Mouse (Mus musculus): ENCODE results near the gene Ms4a4b. TPM values are rescaled to one million over a fixed set of nuclear protein-coding genes. Genes with fewer than 3 reads are reported as not detected.
"Not testable (repeated sequence)": the region's sequence is repeated elsewhere in the genome, so short reads cannot be mapped to it uniquely, and the experiment has no call there.

Gene Ms4a4b
- polyA plus RNA-seq (2016; fragmentation: Nextera tagmentation; extraction: Ambion mirVana) = not detected in 2 replicates

DNA sequence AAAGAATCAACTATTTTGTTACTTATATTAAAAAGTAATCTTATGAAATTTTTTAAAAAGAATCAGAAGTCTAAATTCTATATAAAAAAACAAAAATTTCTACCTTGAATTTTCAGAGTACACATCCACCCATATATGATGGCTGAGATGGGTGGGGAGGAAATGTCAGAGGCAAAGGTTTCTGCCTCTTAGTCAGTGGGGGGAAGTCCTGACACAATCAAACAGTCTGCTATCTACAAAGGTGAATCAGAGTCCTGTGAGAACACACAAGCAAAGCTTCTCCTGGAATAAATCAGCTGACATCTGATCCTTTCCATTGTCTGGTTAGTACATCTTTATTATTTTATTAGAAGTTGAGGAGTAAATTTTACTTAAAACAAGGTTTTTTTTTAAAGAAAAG, at the start of gene Ms4a4b:
Gene Ms4a4b (plus strand): TSS at position 216 of the 400 bp plus-strand sequence.
- no peaks in the 10 kb centered on the region for H3K9me3 ChIP-seq (replicated peaks)
- no peak within 1 kb of the TSS for H3K4me3 ChIP-seq
- H3K4me1 ChIP-seq = no peaks in the 10 kb centered on the region
- no peaks in the 10 kb centered on the region for H3K36me3 ChIP-seq
- no peak within 1 kb of the TSS for H3K9ac ChIP-seq
- H3K4me2 ChIP-seq (replicated peaks) = no peak within 1 kb of the TSS
- no peak for ATAC-seq (ENCODE audit: low FRiP score)
- no peaks in the 10 kb centered on the region for H3K27me3 ChIP-seq
- H3K27ac ChIP-seq = no peak within 1 kb of the TSS

DNA sequence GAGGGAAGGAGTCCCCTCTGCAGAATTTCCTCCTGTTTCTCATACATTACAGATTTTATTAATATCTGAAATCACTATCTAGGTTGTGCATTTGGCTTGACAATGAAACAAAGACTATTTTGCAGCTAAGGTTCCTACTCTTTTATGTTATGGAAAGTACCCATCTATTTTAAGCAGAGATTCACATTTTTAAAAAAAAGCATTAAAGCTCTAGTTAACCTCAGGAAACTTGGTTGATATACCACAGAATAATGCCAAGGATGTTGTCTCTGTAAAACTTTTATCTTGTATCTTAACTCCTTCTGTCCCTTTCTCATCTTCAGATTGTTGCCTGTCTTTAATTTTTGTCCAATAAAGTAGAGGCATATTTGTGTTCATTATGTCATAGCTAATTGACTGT, 47.6 kb upstream of the Ms4a4b start:
- no peak for ATAC-seq (ENCODE audit: low FRiP score)
- no peaks in the 10 kb centered on the region for H3K9me3 ChIP-seq (replicated peaks)
- no peak overlapping the region for H3K9ac ChIP-seq

DNA sequence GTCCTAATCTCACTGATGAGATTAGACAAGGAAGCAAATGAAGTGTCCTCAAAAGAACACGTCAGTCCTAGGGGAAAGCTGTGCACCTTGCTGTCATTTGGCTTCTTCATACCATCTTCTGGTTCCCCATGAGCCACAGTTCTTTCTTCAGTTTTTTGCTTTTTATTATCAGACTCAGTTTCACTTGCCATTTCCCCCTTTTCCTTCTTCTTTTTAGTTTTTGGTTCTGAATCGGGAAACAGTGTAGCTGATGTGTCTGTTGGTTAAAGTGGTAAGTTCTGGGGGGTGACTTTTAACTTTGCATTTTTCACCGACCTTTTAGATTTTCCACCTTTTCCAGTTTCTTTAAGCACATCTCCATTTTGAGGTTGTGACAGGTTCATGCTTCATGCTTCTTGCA, 38.8 kb upstream of the Ms4a4b start, which contains the start of gene Ms4a4c:
Gene Ms4a4c (plus strand): TSS at position 244 of the 400 bp plus-strand sequence.
- 85% methylated on average over 3 of the region's 3 CpGs for WGBS
- no peak within 1 kb of the TSS for H3K4me3 ChIP-seq
- no peaks in the 10 kb centered on the region for H3K36me3 ChIP-seq

More for the DNA sequence above, 47.6 kb upstream of the Ms4a4b start:
- Histone ChIP-seq H3K4me2 (replicated peaks) (no peak overlapping the region), H3K4me1 (no peaks in the 10 kb centered on the region), H3K27ac (no peak overlapping the region), H3K4me3 (no peak overlapping the region), H3K36me3 (no peaks in the 10 kb centered on the region), H3K27me3 (no peaks in the 10 kb centered on the region)

DNA sequence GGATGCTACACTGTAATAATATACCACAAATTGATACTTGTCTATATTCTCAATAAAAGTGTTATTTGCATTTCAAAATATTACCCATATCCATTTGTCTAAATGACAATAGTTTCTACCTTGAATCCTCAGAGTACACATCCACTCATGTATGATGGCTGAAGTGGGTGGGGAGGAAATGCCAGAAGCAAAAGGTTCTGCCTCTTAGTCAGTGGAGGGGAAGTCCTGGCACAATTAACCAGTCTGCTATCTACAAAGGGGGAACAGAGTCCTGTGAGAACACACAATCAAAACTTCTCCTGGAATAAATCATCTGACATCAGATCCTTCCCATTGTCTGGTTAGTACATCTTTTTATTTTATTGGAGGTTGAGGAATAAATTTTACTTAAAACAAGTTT, 35.9 kb upstream of the Ms4a4b start:
- Histone ChIP-seq H3K27me3 (no peaks in the 10 kb centered on the region), H3K9ac (no peak overlapping the region), H3K4me2 (replicated peaks) (no peak overlapping the region), H3K36me3 (no peaks in the 10 kb centered on the region), H3K4me3 (no peak overlapping the region), H3K27ac (no peak overlapping the region), H3K4me1 (no peaks in the 10 kb centered on the region), H3K9me3 (replicated peaks) (no peaks in the 10 kb centered on the region)
- ATAC-seq (ENCODE audit: low FRiP score) = no peak

More for the DNA sequence above, 38.8 kb upstream of the Ms4a4b start, which contains the start of gene Ms4a4c:
- Histone ChIP-seq H3K9ac (no peak within 1 kb of the TSS), H3K4me2 (replicated peaks) (no peak within 1 kb of the TSS), H3K9me3 (replicated peaks) (no peaks in the 10 kb centered on the region), H3K27ac (no peak within 1 kb of the TSS), H3K4me1 (no peaks in the 10 kb centered on the region), H3K27me3 (no peaks in the 10 kb centered on the region)
- no peak for ATAC-seq (ENCODE audit: low FRiP score)

DNA sequence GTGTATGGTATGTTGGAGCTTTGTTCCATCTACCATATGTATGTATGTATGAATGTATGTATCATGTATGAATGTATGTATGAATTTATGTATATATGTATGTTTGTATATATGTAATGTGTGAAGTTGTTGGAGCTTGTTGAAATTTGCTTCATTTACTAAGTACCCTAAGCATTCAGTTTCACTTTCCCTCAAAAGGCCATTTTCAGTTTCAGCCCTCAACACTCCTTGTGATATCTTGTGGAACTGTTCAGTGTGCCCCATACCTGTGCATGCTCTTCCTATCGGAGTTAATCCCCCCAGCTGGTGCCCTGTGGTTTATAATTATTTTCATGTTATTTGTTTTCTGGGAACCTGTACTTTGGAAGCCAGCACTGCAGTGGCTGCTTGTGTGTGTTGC, 34.8 kb upstream of the Ms4a4b start:
- Histone ChIP-seq H3K4me2 (replicated peaks) (no peak overlapping the region), H3K4me3 (no peak overlapping the region), H3K9me3 (replicated peaks) (no peaks in the 10 kb centered on the region), H3K27ac (no peak overlapping the region), H3K9ac (no peak overlapping the region), H3K36me3 (no peaks in the 10 kb centered on the region), H3K27me3 (no peaks in the 10 kb centered on the region), H3K4me1 (no peaks in the 10 kb centered on the region)
- ATAC-seq (ENCODE audit: low FRiP score) = no peak
- 86% methylated on average over 1 of the region's 1 CpGs for WGBS

DNA sequence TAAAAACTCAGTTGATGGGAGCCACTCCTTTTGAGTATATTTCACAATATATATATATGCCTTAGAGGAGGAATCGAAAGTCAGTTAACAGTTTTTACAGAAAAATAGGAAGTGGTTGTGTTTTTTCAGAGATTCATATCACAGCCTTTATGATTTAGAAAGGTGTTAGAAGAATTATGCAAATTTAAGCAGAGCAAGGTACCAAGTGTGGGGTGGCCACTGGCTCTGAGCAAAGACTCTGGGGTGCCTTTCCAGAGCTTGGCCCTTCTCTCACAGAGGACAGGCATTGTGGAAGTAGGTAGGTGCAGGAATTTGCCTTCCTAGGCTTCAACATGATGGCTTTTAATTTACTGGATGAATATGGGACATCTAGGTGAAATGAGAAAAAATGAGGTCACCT, 31.7 kb upstream of the Ms4a4b start:
- H3K9me3 ChIP-seq (replicated peaks) = no peaks in the 10 kb centered on the region
- WGBS = 83% methylated on average over 1 of the region's 1 CpGs

DNA sequence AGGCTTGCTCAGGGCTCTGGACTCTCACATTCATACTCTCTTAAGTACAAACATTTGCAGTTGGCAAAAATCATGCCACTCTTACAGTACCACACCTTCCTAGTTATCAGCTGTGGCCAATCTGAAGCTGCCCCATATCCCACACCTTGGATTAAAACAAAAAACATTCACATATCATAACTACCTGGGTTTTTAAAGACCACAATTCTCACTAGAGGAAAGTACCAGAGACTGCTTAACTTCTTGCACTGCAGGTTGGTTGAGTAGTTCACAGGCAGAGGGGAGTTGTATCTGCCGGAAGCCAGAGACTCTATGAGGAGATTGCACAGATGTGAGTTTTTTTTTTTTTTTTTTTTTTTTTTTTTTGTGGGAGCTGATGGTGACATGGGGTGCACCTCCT, 29.3 kb upstream of the Ms4a4b start:
- ATAC-seq (ENCODE audit: low FRiP score) = no peak

More for the DNA sequence above, 31.7 kb upstream of the Ms4a4b start:
- Histone ChIP-seq H3K4me1 (no peaks in the 10 kb centered on the region), H3K36me3 (no peaks in the 10 kb centered on the region), H3K27ac (no peak overlapping the region), H3K4me2 (replicated peaks) (no peak overlapping the region), H3K9ac (no peak overlapping the region), H3K4me3 (no peak overlapping the region), H3K27me3 (no peaks in the 10 kb centered on the region)
- no peak for ATAC-seq (ENCODE audit: low FRiP score)

DNA sequence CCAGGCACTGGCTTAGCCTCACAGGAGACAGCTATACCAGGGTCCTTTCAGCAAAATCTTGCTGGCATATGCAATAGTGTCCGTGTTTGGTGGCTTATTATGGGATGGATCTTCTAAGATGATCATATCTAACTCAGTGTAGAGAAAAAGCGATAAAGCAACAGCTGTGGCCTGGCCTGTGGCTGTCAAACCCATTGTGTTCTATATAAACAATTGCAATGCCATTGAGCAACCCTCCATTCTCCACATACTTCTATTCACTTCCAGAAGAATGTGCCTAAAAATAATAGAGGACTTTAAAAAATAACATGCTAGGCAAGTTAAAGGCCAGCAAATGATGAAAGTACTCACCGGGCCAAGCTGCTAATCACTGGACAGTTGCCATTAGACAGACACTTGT, 27.8 kb upstream of the Ms4a4b start:
- Histone ChIP-seq H3K36me3 (no peaks in the 10 kb centered on the region), H3K4me2 (replicated peaks) (no peak overlapping the region), H3K4me1 (no peaks in the 10 kb centered on the region), H3K4me3 (no peak overlapping the region), H3K9me3 (replicated peaks) (no peaks in the 10 kb centered on the region), H3K9ac (no peak overlapping the region), H3K27me3 (no peaks in the 10 kb centered on the region), H3K27ac (no peak overlapping the region)
- WGBS = 81% methylated on average over 3 of the region's 3 CpGs
- no peak for ATAC-seq (ENCODE audit: low FRiP score)

More for the DNA sequence above, 29.3 kb upstream of the Ms4a4b start:
- Histone ChIP-seq H3K9me3 (replicated peaks) (no peaks in the 10 kb centered on the region), H3K27ac (no peak overlapping the region), H3K9ac (no peak overlapping the region), H3K4me1 (no peaks in the 10 kb centered on the region), H3K4me3 (no peak overlapping the region), H3K4me2 (replicated peaks) (no peak overlapping the region), H3K27me3 (no peaks in the 10 kb centered on the region), H3K36me3 (no peaks in the 10 kb centered on the region)
- 91% methylated on average over 1 of the region's 1 CpGs for WGBS

DNA sequence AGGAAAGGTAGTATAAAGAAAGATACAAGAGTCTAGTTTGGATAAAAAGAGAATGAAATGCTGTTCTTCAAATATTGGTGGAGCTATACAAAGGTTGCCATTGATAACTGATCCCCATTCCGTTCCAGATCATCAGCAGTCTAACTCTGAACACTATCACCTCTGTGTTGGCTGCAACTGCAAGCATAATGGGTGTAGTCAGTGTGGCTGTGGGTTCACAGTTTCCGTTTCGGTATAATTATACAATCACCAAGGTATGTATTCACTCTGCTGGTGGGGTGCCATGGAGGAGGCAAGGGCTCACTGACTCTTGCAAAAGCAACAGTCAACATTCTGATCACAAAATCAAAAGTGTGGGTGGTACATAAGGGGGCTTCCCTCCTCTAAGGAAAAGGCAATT, 24.5 kb upstream of the Ms4a4b start:
- not testable (repeated sequence) for H3K4me2 ChIP-seq (replicated peaks); H3K9me3 ChIP-seq (replicated peaks); H3K4me1 ChIP-seq; ATAC-seq (ENCODE audit: low FRiP score); H3K9ac ChIP-seq; H3K27ac ChIP-seq; H3K27me3 ChIP-seq; H3K4me3 ChIP-seq; H3K36me3 ChIP-seq
- 71% methylated on average over 3 of the region's 3 CpGs for WGBS

DNA sequence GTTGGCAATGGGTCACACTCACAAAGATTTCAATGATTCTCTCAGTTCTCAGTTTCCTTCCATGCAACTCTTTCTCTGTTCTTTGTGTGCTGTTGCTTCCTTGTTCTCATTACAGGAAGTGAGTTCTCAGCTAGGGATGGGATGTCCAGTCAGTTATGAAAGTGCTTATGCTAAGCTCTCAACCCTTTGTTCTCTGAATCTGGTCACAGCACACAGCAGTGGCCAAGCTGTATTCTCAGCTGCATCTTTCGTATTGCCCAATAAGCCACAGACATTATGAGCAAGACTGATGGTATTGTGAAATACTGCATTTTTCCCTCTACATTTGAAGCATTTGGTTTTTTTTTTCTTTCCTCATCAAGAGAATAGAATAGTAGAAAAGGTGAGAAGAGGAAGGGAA, 12.1 kb upstream of the Ms4a4b start:
- 88% methylated on average over 1 of the region's 1 CpGs for WGBS
- H3K4me1 ChIP-seq; H3K9ac ChIP-seq; H3K4me2 ChIP-seq (replicated peaks); H3K27ac ChIP-seq; H3K4me3 ChIP-seq; H3K27me3 ChIP-seq; H3K36me3 ChIP-seq; ATAC-seq (ENCODE audit: low FRiP score); H3K9me3 ChIP-seq (replicated peaks): not testable (repeated sequence)

DNA sequence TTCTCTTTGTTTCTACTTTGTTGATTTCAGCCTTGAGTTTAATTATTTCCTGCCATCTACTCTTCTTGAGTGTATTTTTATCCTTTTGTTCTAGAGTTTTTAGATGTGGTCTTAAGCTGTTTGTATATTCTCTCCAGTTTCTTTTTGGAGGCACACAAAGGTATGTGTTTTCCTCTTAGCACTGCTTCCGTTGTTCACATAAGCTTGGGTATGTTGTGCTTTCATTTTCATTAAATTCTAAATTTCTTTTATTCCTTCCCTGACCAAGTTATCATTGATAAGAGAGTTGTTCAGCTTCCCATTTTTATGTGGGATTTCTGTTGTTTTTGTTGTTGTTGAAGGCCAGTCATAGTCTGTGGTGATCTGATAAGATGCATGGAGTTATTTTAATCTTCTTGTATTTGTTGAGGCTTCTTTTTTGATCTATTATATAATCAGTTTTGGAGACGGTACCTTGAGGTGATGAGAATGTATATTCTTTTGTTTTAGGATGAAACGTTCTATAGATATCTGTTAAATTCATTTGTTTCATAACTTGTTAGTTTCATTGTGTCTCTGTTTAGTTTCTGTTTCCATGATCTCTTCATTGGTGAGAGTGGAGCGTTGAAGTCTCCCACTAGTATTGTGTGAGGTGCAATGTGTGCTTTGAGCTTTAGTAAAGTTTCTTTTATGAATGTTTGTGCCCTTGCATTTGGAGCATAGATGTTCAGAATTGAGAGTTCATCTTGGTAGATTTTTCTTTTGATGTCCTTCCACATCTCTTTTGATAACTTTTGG, 8.1 kb upstream of the Ms4a4b start:
- no peaks in the 10 kb centered on the region for H3K9me3 ChIP-seq (replicated peaks)
- H3K4me1 ChIP-seq = no peaks in the 10 kb centered on the region
- H3K27ac ChIP-seq = no peak overlapping the region
- H3K9ac ChIP-seq = no peak overlapping the region
- no peak overlapping the region for H3K4me2 ChIP-seq (replicated peaks)
- H3K4me3 ChIP-seq = no peak overlapping the region
- WGBS = 93% methylated on average over 4 of the region's 4 CpGs
- ATAC-seq (ENCODE audit: low FRiP score) = no peak
- no peaks in the 10 kb centered on the region for H3K36me3 ChIP-seq
- H3K27me3 ChIP-seq = no peaks in the 10 kb centered on the region

DNA sequence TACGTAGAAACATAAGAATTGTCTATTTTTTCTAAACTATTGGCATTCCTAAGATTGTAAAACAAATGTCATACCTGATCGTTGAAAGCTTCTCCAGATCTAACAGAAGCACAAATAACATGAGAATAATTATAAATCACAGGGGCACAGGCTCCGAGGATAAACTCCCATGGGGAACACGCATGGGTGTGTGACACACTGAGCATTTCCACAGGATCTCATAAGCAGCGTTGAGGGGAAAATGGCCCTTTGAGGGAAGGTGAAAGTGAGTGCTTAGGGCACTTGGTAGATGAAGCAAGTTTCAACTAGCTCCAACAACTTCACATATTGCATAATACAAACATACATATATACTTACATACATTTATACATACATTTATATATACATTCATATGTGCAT, 611 bp downstream of the Ms4a4b start:
- H3K4me3 ChIP-seq = no peak overlapping the region
- H3K27me3 ChIP-seq = no peaks in the 10 kb centered on the region
- H3K9ac ChIP-seq = no peak overlapping the region
- no peak overlapping the region for H3K4me2 ChIP-seq (replicated peaks)
- no peaks in the 10 kb centered on the region for H3K9me3 ChIP-seq (replicated peaks)
- no peak for ATAC-seq (ENCODE audit: low FRiP score)
- no peak overlapping the region for H3K27ac ChIP-seq
- 84% methylated on average over 5 of the region's 5 CpGs for WGBS
- H3K36me3 ChIP-seq = no peaks in the 10 kb centered on the region
- H3K4me1 ChIP-seq = no peaks in the 10 kb centered on the region

DNA sequence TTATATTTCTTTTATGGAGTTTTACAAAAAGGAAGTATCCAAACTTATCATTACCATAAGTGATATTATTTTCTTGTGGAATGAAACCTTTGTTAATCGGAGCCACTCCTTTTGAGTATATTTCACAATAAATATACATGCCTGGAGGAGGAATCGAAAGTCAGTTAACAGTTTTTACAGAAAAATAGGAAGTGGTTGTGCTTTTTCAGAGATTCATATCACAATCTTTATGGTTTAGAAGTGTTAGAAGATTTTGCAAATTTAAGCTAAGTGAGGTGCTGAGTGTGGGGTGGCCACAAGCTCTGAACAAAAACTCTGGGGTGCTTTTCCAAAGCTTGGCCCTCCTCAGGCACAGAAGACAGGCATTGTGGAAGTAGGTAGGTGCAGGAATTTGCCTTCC, 3.9 kb downstream of the Ms4a4b start:
- whole genome bisulfite sequencing = 89% methylated on average over 2 of the region's 2 CpGs
- Histone ChIP-seq H3K4me3 (no peak overlapping the region), H3K4me2 (replicated peaks) (no peak overlapping the region), H3K9ac (no peak overlapping the region), H3K4me1 (no peaks in the 10 kb centered on the region), H3K27me3 (no peaks in the 10 kb centered on the region), H3K9me3 (replicated peaks) (no peaks in the 10 kb centered on the region), H3K27ac (no peak overlapping the region), H3K36me3 (no peaks in the 10 kb centered on the region)
- no peak for ATAC-seq (ENCODE audit: low FRiP score)
